8 mouse cellular contexts compared by ENCODE assay signal in the genomic region with DNA sequence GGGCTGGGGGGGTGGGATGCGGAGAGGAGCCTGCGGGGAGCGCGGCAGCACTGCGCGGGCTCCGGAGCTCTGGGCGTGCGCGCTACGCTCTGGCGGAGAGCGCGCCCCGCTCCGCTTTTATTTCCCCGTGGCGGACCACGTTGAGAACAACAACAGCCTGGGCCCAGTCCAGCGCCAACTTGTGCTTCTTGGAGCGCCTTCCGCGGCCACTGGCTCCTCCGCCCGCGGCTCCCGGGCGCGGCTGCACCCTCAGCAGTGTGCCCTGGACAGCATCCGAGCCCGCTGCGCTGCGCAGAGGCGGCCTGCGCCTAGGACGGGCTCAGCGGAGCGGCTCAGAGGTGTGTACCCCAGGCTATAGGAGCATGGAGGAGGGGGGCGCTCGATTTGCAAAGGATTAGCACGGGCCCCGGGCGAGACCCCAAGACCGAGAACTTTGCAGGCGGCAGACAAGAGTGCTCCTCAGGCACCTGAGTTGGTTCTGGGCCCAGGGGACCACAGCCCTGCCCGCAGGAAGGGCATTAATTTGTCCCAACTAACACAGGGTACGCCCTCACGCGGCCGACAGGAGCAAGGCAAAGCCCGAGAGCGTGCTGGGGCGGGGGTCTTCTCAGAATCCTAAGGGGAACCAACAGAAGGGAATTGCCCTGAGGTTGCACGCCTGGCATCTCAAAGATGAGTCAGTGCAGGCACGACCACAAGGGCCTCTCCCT. TPM values are rescaled to one million over a fixed set of nuclear protein-coding genes. Genes with fewer than 3 reads are reported as not detected.
DNase-seq lines count a peak whose midpoint lies in the region; ATAC-seq and TF ChIP-seq lines count a peak whose summit lies in the region.

A gene (minus strand): TSS at position 91 of the 710 bp plus-strand sequence.

- H3K27ac ChIP-seq in embryonic facial prominence, embryonic 10.5 days (replicated peaks) = peak within 1 kb of the TSS; percentile 98
- H3K27ac ChIP-seq in heart, adult 2 months = no peak within 1 kb of the TSS
- H3K27ac ChIP-seq in kidney, embryonic 15.5 days = peak within 1 kb of the TSS; percentile 88
- no peak within 1 kb of the TSS for H3K27ac ChIP-seq in liver, adult 2 months (replicated peaks; ENCODE audit: insufficient read depth, low read depth, low read length)
- peak within 1 kb of the TSS; percentile 93 for H3K27ac ChIP-seq in midbrain, embryonic 16.5 days (ENCODE audit: low read length)

- no peaks in the 10 kb centered on the region for H3K9me3 ChIP-seq in embryonic facial prominence, embryonic 10.5 days
- no peaks in the 10 kb centered on the region for H3K9me3 ChIP-seq in kidney, embryonic 15.5 days (replicated peaks)
- no peaks in the 10 kb centered on the region for H3K9me3 ChIP-seq in midbrain, embryonic 16.5 days (replicated peaks; ENCODE audit: control insufficient read depth, low read length, poor library complexity, severe bottlenecking)

- peak; percentile 24; the same call in 1 of the 2 replicates for TF ChIP-seq CTCF in heart, adult 2 months (IDR thresholded peaks at IDR 0.05)
- TF ChIP-seq CTCF in liver, adult 2 months (IDR thresholded peaks at IDR 0.05; ENCODE audit: low read depth, low read length) = no peak

- H3K9ac ChIP-seq in heart, adult 2 months (ENCODE audit: low read depth, low read length) = peak within 1 kb of the TSS; percentile 72
- H3K9ac ChIP-seq in kidney, embryonic 15.5 days = peak within 1 kb of the TSS; percentile 73
- peak within 1 kb of the TSS; percentile 60 for H3K9ac ChIP-seq in liver, adult 2 months (ENCODE audit: low read depth, low read length)
- peak within 1 kb of the TSS; percentile 93 for H3K9ac ChIP-seq in midbrain, embryonic 16.5 days (ENCODE audit: low read depth, low read length)

- peak; percentile 85 for ATAC-seq in kidney, embryonic 15.5 days (replicated peaks; ENCODE audit: low FRiP score)
- peak; percentile 79 for ATAC-seq in midbrain, embryonic 16.5 days

- no peak for TF ChIP-seq EP300 in heart, adult 2 months (IDR thresholded peaks at IDR 0.05; ENCODE audit: insufficient read depth, low read depth, low read length)

- H3K4me3 ChIP-seq in embryonic facial prominence, embryonic 10.5 days = peak within 1 kb of the TSS; percentile 97
- H3K4me3 ChIP-seq in heart, adult 2 months = peak within 1 kb of the TSS; percentile 54
- H3K4me3 ChIP-seq in kidney, embryonic 15.5 days (replicated peaks) = peak within 1 kb of the TSS; percentile 73
- H3K4me3 ChIP-seq in liver, adult 2 months (ENCODE audit: insufficient read depth, low read depth, low read length) = peak within 1 kb of the TSS; percentile 68
- H3K4me3 ChIP-seq in midbrain, embryonic 16.5 days (ENCODE audit: low read depth, low read length) = peak within 1 kb of the TSS; percentile 97

- WGBS in embryonic facial prominence, embryonic 10.5 days = under 1% methylated on average over 55 of the region's 55 CpGs
- WGBS in heart, adult 2 months = 3% methylated on average over 53 of the region's 55 CpGs
- WGBS in kidney, embryonic 15.5 days = under 1% methylated on average over 39 of the region's 55 CpGs
- WGBS in liver, adult 2 months = 7% methylated on average over 48 of the region's 55 CpGs
- under 1% methylated on average over 41 of the region's 55 CpGs for WGBS in midbrain, embryonic 16.5 days

- no peaks in the 10 kb centered on the region for H3K79me2 ChIP-seq in heart, adult 2 months (replicated peaks; ENCODE audit: control insufficient read depth, insufficient read depth, low read length)
- H3K79me2 ChIP-seq in liver, adult 2 months (ENCODE audit: control insufficient read depth, insufficient read depth, low read length) = no peaks in the 10 kb centered on the region

- H3K4me2 ChIP-seq in kidney, embryonic 15.5 days = peak within 1 kb of the TSS; percentile 86
- H3K4me2 ChIP-seq in midbrain, embryonic 16.5 days (ENCODE audit: low read length) = peak within 1 kb of the TSS; percentile 71

- intact Hi-C loops in heart, adult 2 months (cut with DNase I) = no loop called here

- peak; percentile 41; the same call in 1 of the 2 replicates for TF ChIP-seq POLR2A in heart, adult 2 months (IDR thresholded peaks at IDR 0.05; ENCODE audit: insufficient read depth, low read depth, low read length)
- TF ChIP-seq POLR2A in liver, adult 2 months (IDR thresholded peaks at IDR 0.05; ENCODE audit: extremely low read depth, insufficient read depth, low read length) = no peak

- H3K36me3 ChIP-seq in embryonic facial prominence, embryonic 10.5 days (replicated peaks) = peaks cover 40% of the 10 kb centered on the region
- H3K36me3 ChIP-seq in heart, adult 2 months (ENCODE audit: control insufficient read depth, insufficient read depth, low read length) = no peaks in the 10 kb centered on the region
- H3K36me3 ChIP-seq in kidney, embryonic 15.5 days = peaks cover 31% of the 10 kb centered on the region
- no peaks in the 10 kb centered on the region for H3K36me3 ChIP-seq in liver, adult 2 months (ENCODE audit: control insufficient read depth, insufficient read depth, low read length)
- H3K36me3 ChIP-seq in midbrain, embryonic 16.5 days (ENCODE audit: control insufficient read depth, insufficient read depth, low read length) = no peaks in the 10 kb centered on the region; the same call in 1 of the 2 replicates

- H3K27me3 ChIP-seq in embryonic facial prominence, embryonic 10.5 days (replicated peaks; ENCODE audit: low read depth, poor library complexity, severe bottlenecking) = no peaks in the 10 kb centered on the region
- H3K27me3 ChIP-seq in heart, adult 2 months (ENCODE audit: control insufficient read depth, insufficient read depth, low read length) = peaks cover 2% of the 10 kb centered on the region; the same call in 1 of the 2 replicates
- H3K27me3 ChIP-seq in kidney, embryonic 15.5 days = no peaks in the 10 kb centered on the region
- peaks cover 15% of the 10 kb centered on the region for H3K27me3 ChIP-seq in liver, adult 2 months (ENCODE audit: control insufficient read depth, insufficient read depth, low read length)
- H3K27me3 ChIP-seq in midbrain, embryonic 16.5 days (ENCODE audit: control insufficient read depth, insufficient read depth, low read depth, low read length) = no peaks in the 10 kb centered on the region

- DNase-seq in spleen, postnatal 4 days (ENCODE audit: low spot score in 2 of 2) = peak; percentile 33 to 69
- no peak for DNase-seq in spleen, postnatal 36 days (ENCODE audit: low spot score in 2 of 2)
- peak; percentile 90 for DNase-seq in embryonic facial prominence, embryonic 10.5 days (ENCODE audit: low spot score)
- peak; percentile 63 to 66 for DNase-seq in heart, adult 2 months
- no peak for DNase-seq in liver, adult 2 months (ENCODE audit: extremely low read depth, low read depth, low spot score)
- DNase-seq in testis, postnatal 10 days (ENCODE audit: low spot score) = peak; percentile 85

- H3K4me1 ChIP-seq in embryonic facial prominence, embryonic 10.5 days = peaks cover 24% of the 10 kb centered on the region
- no peaks in the 10 kb centered on the region for H3K4me1 ChIP-seq in heart, adult 2 months (ENCODE audit: control insufficient read depth, insufficient read depth, low read length)
- H3K4me1 ChIP-seq in kidney, embryonic 15.5 days = peaks cover 22% of the 10 kb centered on the region
- peaks cover 6% of the 10 kb centered on the region; the same call in 1 of the 2 replicates for H3K4me1 ChIP-seq in liver, adult 2 months (ENCODE audit: control insufficient read depth, insufficient read depth, low read length)
- H3K4me1 ChIP-seq in midbrain, embryonic 16.5 days (ENCODE audit: control insufficient read depth, insufficient read depth, low read length) = peaks cover 17% of the 10 kb centered on the region

RNA-seq across cellular contexts. Expression of the gene that starts here (rescaled TPM):
- polyA plus RNA-seq in embryonic facial prominence, embryonic 10.5 days (2016; fragmentation: Nextera tagmentation; extraction: Ambion mirVana) = 29.2 and 35.8 TPM in 2 replicates
- 1 to 10 TPM; 1.5 to 1.7 TPM for total RNA-seq in heart, adult 2 months (2021)
- polyA plus RNA-seq in heart, adult 2 months (2012; rRNA removed) = 0.82 and 1.4 TPM in 2 replicates
- 25.8 and 28.0 TPM in 2 replicates for polyA plus RNA-seq in kidney, embryonic 15.5 days (2015; fragmentation: Nextera tagmentation; extraction: Ambion mirVana)
- total RNA-seq in liver, adult 2 months (2014; rRNA removed) = 0.13 TPM in 1 of 2 replicates, not detected in the other
- 0.11 and 0.52 TPM in 2 replicates for polyA plus RNA-seq in liver, adult 2 months (2012; rRNA removed)
- polyA plus RNA-seq in midbrain, embryonic 16.5 days (2015; fragmentation: Nextera tagmentation; extraction: Ambion mirVana) = 13.5 and 14.4 TPM in 2 replicates

Comparison
In these comparisons a context has a peak if more than half of its experiments do, and no peak if none do; other contexts are left out.
1. DNase-seq: peak in spleen, postnatal 4 days (2 of 2), embryonic facial prominence, embryonic 10.5 days (single experiment), heart, adult 2 months (2 of 2) and testis, postnatal 10 days (single experiment); none in spleen, postnatal 36 days (0 of 2) and liver, adult 2 months (single experiment).
2. H3K27ac ChIP-seq: peak in embryonic facial prominence, embryonic 10.5 days (single experiment), kidney, embryonic 15.5 days (single experiment) and midbrain, embryonic 16.5 days (single experiment); none in heart, adult 2 months (single experiment) and liver, adult 2 months (single experiment).
3. Peak in every context shown above with its lines, with median percentiles within 50 percentile points of each other: H3K4me3 ChIP-seq and H3K9ac ChIP-seq.